Mouse (Mus musculus) thymus, postnatal 0 days (tissue): ENCODE measurements at regions not wholly inside any gene's neighbourhood (a gene's known extent, or its start where the extent isn't known, plus 50 kb on each side); places are given as distances from the start of the nearest gene placed in this dataset.
A peak's percentile ranks its signal among the peaks of the same experiment; 100 is the strongest.

Source experiments
- DNase-seq: peaks from one replicate; pipeline ENCODE4 v3.0.0-alpha.2; 2015; ENCODE audit warnings: low spot score

DNA sequence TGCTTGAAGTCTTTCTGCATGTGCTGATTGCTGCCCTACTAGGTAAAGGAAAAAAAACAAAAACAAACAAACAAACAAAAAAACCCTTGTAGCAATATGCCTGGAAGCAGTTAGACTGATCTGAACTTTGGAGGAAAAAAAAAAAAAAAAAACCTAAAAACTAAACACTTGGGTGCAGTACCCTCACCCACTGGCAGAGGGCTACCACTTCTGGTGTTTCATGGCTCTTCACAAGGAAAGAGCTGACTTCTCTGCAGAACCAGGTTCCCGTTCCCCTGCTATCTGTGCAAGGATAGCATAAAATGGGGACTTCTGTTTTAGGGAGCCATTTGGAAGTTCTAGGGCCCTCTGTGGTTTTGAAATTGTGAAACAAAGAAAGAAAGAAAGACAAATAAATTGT, 52.2 kb upstream of the Otud4 start:
- peak; percentile 44 for DNase-seq

DNA sequence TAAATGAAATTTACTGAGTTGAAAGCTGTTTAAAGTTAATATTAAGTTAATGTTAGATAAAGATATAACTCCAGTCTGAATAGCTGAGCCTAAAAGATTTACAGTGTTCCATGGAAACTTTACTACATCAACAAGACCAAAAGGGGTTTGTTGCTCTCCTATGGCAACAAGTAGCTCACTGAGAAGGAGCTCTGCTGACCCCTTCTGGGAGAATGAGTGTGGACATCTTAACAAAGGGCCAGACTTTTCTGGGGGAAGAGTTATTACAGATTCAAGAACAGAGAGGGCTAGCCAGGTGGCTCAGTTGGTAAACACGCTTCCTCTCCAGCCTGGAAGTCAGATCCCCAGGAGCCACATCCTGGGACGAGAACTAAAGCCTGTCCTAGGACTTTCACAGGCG, 54.5 kb upstream of the Otud4 start:
- peak; percentile 37 for DNase-seq

DNA sequence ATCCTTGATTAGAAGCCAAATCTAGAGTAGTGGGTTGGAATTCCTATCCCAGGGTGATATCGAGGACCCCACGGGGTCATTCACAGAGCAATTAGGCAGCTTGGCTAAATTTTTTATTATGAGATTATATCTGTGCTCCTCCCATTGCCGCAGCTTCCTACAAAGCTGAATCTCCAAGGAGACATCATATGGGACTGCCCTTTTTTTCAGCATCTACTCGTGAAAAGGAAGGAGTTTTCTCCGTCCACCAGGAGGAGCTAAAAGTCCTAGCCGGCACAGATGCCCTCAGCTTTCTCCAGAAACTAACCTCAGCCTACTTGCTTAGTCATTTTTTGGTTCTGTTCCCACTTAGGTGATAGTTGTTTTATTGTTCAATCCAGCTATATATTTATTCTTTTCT, 56.1 kb upstream of the Otud4 start:
- DNase-seq, result no peak

DNA sequence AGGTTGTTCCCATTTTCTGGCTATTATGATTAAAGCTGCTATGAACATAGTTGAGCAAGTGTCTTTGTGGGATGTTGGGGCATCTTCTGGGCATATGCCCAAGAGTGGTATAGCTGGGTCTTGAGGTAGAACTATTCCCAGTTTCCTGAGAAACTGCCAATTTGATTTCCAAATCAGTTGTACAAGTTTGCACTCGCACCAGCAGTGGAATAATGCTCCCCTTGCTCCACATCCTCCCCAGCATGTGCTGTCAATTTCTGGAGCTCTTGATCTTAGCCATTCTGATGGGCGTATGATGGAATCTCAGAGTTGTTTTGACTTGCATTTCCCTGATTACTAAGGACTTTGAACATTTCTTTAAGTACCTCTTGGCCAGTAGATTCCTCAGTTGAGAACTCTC, 57.2 kb upstream of the Otud4 start:
- DNase-seq, result no peak

DNA sequence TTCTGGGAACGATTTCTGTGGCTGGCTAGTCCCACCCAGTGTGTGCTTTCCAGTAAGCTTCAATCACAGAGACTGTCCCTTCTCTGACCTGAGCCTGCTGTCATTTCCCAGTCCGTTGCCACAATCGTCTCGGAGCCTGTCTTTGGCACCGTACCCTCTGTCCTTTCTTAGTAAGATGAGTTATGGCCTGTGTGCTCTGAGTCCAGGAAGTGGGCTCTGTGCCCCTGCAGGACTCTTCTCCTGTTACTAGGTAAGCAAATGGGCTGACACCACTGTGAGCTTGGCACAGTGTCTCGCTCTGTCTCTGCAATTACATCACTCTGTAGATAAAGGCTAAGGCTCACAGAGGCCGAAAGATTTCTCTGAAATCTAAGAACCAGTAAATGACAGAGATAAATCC, 63.3 kb upstream of the Otud4 start:
- no peak for DNase-seq

DNA sequence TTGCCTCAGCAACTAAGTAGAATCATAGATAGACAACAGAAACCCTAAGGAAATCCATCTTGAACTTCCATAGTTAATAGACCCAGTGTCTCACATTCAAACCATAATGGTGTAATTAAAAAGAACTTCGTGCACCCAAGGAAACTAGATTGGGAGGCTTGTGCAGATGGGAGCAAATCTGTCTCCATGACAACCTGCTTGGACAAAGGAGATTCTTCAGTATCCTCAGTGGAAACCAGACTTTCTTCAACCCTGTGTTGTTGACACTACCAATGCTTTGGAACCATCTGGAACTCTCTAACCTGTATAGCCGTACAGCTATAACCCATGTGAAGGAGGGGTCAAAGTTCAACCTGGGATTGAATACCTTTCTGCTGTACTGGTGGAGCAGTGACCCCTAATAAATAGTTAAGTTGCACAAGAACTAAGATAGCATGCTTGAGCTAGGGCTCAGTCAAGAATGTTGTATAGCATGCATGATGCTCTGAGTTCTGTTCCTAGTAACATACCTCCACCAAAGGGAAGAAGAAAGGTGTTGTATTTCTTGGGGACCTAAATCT, 64.2 kb upstream of the Otud4 start:
- no peak for DNase-seq

DNA sequence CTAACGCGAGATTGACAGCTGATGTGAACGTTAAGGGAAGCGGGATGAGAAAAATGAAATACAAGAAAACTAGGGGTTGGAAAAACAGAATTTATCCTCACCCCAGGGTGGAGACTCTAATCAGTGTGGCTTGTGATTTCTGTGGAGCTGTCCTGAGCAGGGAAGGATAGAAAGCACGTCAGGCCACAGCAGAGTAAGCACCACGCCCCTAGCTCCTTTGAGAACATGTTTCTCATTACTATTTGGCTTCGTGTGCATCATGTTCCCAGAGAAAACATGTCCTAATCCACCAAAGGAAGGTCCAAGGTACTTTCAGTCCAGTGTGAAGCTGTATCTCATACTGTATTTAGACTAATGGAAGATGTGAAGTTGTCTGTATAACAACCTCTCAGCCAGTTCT, 65.9 kb upstream of the Otud4 start:
- DNase-seq, result no peak

DNA sequence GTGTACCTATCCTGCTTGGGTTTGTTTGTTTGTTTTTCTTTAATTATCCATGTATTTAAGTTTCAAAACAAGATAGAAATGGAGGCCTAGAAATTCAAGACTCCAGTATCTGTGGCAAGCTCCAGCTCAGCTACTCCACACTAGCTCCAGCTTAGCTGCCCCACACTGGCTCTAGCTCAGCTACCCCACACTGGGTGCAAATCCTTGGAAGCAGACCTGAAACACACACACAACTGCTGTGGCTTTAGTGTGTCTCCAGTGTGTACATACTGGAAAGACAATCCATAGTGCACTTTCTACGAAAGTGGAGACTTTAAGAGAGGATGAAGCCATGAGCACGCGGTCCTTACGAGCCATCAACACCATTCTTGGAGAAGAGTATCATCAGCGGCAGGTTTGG, 66.9 kb upstream of the Otud4 start:
- DNase-seq, result no peak

DNA sequence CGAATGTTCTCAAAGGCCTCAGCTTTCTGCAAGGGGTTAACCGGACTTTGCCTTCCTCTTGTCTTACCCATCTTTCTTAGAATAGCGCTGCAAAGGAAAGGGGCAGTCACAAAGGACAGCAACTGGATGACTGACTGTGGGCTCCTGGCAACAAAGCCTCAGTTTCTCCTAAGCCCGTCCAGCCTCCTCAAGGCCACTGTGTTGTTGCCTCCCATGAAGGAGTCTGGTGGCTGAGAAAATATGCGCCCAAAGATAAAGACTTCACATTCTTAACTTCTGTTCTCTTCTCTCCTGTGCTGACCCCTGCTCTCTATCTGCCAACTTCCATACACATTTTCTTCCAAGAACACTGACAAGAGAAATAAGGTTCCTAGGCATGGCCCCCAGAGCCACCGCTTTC, 76.3 kb upstream of the Otud4 start:
- DNase-seq, result no peak

DNA sequence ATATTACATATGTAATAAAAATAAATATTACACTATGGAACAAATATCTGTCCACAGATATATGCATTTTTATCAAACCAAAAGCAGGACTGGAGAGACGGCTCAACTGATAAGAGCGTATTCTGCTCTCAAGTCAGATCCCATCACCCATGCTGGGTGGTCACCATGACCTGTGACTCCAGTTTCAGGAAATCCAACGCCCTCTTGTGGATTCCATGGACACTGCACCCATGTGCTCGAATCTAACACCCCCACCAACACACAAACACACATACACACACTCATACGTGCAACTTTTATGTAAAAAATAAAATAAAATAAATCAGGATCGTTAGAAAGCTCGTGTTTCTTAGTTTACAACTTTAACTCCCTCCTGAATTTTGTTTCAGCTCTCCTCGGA, 76.7 kb upstream of the Otud4 start:
- no peak for DNase-seq

DNA sequence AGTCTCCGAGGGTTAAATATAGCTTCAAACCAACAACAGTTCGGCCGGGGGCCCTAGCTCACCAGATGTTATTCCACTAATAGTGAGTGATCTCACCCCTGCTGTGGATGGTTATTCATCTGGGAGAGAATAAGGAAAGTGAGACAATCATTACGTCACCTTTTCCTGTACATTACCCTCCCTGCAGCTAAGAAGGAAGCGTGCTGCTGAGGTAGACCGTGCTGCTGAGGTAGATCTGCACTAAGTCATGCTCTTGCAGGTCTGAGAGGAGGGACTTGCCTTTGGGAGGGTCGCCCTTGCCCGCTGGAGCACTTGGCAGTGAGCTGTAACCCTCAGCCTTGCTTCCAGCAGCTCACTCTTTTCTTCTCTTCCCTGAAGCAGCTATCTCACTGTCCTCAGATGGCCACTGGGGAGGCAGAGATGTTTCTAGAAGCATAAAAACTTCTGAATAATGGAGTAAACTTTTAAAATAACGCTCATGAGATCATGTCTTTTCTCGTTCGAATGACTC, 77.3 kb upstream of the Otud4 start:
- DNase-seq, result no peak

DNA sequence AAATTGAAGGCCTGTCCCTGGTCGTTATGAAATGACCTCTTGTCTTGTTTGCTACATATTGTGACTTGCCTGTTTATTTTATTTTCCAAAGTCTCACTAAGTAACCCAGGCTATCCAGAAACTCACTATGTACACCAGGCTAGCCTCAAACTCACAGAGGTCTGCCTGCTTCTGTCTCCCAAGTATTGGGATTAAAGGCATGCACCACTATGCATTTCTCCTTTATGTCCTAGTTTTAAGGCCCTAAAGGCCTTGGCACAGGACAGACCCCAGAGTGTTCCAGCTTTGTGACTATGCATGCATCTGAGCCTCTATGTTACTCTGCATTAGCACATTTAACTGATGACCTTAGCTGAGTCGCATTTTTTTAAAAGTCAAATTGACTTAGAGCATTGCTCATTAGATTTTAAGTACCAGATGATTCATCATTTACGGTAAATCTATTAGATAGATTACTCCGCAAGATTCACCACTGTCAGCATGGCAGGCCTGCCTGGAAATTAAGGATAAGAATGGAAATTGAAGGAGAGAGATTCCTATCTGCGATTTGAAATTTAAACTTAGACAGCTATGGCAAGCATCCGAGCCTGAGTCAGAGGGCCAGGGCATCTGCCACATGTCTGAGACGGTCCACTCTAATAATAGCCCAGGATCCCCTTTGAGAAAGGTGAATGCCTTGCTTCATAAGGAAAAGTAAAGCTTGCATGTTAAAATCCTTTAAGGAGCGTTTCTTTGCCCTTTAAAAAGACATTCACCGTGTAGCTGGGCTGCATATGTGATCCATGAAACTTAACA, 78.0 kb upstream of the Otud4 start:
- no peak for DNase-seq

DNA sequence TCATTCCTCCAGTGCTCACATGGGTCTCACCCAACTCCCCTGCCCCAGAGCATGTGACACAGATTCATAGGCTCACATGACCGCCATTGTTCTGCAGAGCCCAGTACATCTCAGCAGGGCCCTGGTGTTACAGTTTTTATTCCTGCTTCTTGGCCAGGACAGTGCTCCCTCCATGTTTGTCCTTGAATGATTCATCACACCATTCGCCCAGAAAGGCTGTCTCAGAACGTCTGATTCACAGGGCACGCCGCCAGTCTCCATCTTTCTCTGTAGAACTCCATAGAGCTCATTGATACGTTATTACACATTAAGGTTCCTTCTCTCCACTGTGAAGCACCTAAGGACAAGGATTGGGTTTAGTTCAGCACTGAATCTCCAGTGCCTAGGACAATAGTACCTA, 79.9 kb upstream of the Otud4 start:
- no peak for DNase-seq

DNA sequence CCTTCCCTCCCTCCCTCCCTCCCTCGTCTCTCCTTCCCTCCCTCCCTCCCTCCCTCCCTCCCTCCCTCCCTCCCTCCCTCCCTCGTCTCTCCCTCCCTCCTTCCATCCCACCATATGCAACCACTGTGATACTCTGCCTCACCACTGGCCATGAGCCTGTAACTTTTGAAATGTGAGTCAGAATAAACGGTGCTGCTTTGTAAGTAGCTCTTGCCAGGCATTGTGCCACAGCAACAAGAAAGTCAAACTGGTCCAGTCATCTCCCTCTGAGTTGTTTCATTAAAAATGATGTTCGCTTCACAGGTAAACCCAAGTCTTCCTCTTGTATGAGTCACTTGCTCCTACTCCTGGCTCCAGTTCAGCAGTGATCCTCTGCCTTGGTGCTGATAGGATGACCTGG, 85.1 kb upstream of the Otud4 start:
- DNase-seq, result no peak

DNA sequence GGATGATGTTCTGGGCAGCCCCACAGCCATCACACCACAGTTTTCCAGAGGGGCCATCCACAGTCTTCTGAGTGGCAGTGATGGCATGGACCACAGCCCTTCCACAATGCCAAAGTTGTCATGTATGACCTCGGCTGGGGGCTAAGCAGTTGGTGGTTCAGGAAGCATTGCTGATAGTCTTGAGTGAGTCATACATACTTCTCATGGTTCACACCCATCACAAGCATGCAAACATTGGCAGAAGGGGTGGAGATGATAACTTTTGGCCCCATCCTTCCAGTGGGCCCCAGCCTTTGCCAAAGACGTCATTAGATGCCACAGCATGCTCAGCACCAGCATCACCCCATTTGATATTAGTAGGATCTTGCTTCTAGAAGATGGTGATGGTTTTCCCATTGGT, 89.3 kb upstream of the Otud4 start:
- no peak for DNase-seq

DNA sequence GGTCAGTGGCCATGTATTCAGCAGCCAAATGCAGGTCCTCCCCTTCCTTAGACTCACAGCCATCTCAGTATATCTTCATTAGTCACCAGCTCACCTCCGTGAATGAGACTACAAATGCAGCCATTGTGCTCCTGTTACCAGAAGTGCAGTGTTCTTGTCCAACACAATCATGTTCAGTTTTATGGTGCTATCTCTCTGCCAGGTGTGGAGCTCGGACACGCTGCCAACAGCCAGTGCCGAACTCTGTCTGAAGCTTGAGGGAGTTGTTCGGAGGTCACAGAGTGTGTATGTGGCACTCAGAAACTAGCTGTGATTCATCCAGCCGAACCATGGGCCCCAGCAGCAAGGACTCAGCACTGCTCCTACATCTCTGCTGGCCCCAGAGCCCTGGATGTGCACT, 91.3 kb upstream of the Otud4 start:
- no peak for DNase-seq

DNA sequence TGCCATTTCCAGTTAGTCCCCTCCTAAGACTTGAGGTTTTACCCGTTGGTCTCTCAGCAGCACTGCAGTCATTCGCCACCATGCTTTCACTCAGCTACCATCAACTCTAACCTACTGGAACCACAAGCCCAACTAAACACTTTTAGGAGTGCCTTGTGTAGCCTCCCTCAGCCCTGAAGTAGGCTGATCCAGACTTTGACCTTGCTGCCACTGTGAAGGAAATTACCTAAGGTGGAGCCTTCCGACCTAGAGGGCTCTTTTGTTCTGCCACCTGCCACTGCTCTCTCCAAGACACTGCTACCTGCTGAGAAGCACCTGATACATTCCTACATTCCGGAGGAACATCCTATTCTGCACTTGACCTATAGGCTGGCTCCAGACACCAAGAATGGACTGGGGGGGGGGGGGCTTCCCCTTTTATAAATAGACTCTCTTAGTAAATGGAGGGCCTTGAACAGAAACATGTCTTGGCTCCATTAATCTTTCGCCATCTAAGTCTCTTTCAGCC, 93.5 kb upstream of the Otud4 start:
- DNase-seq, result no peak

DNA sequence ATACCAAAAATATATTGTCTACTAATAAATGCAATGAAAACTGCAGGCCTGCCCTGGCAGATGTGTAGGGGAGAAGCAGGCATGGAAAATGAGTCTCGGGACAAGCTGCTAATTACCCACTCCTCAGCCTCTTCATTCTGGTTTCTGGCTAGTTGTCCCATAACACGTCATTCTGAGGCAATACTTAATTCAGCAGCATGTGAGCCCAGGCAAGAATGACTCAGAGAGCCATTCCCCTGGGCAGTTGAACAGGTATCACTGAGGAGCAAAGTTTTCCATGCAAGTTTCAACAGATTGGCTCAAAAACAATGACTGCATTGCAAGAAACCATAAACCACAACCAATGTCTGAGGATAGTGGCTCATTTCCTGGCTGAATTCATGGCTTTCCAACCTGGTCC, 97.0 kb upstream of the Otud4 start:
- no peak for DNase-seq

DNA sequence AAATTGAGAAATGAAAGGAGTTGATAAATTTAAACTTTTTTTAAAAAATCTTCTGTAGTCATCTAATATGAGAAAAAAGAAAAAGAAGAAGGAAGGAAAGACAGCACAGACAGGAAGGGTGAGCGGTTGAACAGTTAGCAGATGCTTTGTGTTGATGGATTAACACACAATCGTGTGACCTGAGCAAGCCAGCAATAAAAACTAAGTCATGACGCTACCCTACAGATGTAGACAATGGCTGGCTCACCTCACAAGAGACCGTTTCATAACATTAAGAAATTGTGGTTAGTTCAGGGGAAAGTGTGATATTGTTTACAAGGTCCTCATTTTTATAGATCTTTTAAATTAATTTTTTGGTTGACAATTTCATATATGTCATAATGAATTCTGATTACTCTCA, 99.4 kb upstream of the Otud4 start:
- DNase-seq, result no peak

DNA sequence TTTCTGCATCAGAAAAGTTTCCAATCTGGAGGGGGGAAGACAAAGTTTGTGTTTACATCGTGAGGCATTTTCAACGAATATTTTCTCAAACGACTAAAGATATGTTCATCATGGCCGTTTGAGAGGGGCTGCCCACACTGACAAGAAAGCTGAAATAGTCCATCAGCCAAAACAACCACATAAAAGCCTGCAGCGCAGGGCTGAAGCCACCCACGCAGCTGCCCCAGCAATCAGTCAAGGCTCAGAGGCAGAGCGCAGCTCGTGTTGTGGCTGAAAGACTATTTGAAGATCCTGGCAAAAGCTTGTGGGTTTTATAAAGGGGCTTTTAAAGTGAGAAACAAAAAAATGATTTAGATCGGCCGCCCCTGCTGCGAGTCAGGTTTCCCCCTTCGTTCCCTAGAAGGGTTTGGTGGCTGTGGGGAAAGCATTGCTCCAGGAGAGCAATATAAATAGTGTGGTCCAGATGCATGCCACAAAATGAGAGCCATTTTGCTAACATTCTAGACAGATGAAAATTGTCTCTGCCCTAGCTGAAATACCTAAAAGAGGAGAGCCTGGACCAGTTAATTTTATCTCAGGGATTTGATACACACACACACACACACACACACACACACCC, 105.0 kb upstream of the Otud4 start:
- DNase-seq, result no peak

DNA sequence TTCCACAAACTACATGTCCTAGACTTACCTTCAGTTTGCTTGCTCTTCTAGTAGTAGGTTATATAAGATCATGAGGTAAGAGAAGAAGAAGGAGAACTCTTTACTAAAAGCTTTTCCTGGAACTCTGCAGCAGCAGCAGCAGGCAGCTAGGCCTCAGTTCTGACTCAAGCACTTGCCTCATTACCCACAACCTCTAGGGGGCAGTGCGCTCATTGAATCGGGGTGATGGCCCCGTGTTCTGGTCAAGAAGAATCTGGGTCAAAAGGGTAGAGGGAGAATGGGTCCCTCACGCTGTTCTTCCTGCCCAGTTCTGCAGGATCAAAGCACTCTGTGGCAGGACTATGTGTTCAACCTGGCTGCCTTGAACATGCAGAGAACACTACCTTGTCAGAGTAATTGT, 109.9 kb upstream of the Otud4 start:
- no peak for DNase-seq

DNA sequence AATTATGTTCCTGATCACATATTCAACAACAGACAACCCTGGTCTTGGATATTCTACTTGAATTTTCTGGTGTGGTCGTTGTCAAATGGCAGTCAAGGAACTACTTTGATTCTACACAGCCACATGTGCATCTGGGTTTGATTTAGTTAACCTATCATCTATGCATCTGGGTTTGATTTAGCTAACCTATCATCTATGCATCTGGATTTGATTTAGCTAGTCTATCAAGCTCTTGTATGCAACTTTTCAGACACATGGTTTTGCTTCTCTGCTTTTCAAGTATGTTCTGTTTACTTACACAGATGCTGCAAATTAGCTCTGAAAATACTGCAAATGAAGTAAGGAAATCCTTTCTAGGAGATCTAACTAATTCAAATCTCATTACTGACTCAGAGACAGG, 117.4 kb upstream of the Otud4 start:
- DNase-seq, result no peak

DNA sequence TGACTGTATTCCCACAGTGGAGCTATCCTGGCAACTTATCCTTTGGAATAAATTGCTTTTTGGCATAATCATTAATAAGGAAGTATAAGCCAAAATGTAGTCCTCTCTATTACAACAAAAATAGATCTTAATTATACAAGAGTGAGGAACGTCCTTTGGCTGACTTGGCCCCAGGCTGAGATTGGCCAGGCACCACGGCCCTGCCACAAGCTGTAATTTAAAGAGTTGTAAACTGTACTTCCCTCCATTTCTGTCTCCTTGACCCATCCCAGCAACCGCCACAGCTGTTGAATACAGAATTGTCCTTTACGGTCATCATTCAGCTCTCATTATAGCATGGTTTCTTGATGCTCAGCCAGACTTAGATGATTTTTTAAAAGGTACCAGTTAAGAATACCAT, 119.6 kb upstream of the Smad1 start:
- no peak for DNase-seq
